18 mouse cellular contexts compared by ENCODE assay signal in genomic region chr7:101426692-101427091, GRCm38 (mm10). TPM values are rescaled to one million over a fixed set of nuclear protein-coding genes. Genes with fewer than 3 reads are reported as not detected.
A peak's percentile ranks its signal among the peaks of the same experiment; 100 is the strongest.
DNase-seq lines count a peak whose midpoint lies in the region; ATAC-seq lines count a peak whose summit lies in the region.
"Had no signal": no experiment of that assay in that cellular context is flagged by ENCODE, and none has a peak within 500 bp of the region (broad histone marks: within the 10 kb centered on the region; RNA-seq: fewer than 3 reads in every experiment).

No protein-coding gene starts in this region.

- ATAC-seq in forebrain, embryonic 15.5 days (replicated peaks): peak; percentile 5; the same call in 1 of the 2 replicates
- ATAC-seq in forebrain, embryonic 11.5 days (replicated peaks; ENCODE audit: low FRiP score): no peak
- ATAC-seq in midbrain, embryonic 15.5 days (replicated peaks): no peak; the same call in none of the 2 replicates

- no peaks in the 10 kb centered on the region for H3K36me3 ChIP-seq in forebrain, embryonic 15.5 days
- H3K36me3 ChIP-seq in forebrain, embryonic 11.5 days (ENCODE audit: control insufficient read depth, insufficient read depth, low read length): no peaks in the 10 kb centered on the region
- no peaks in the 10 kb centered on the region for H3K36me3 ChIP-seq in midbrain, embryonic 15.5 days (replicated peaks)
- H3K36me3 ChIP-seq: heart, embryonic 15.5 days; hindbrain, embryonic 15.5 days; limb, embryonic 10.5 days; neural tube, embryonic 12.5 days had no signal

- WGBS in forebrain, embryonic 15.5 days: 72% methylated on average over 8 of the region's 8 CpGs
- whole genome bisulfite sequencing in forebrain, embryonic 11.5 days: 75% methylated on average over 8 of the region's 8 CpGs
- WGBS in midbrain, embryonic 15.5 days: 74% methylated on average over 8 of the region's 8 CpGs

- H3K4me2 ChIP-seq in forebrain, embryonic 15.5 days (replicated peaks): no peak overlapping the region
- H3K4me2 ChIP-seq in forebrain, embryonic 11.5 days (ENCODE audit: low read depth, low read length, severe bottlenecking): no peak overlapping the region
- peak overlapping the region; percentile 20; the same call in 1 of the 2 replicates for H3K4me2 ChIP-seq in midbrain, embryonic 15.5 days
- H3K4me2 ChIP-seq: heart, embryonic 15.5 days; hindbrain, embryonic 15.5 days; neural tube, embryonic 12.5 days had no signal

- H3K4me1 ChIP-seq in forebrain, embryonic 15.5 days: peaks cover 47% of the 10 kb centered on the region
- 0 out of 2 replicates have a peak, but pooled peaks cover 4% of the 10 kb centered on the region for H3K4me1 ChIP-seq in forebrain, embryonic 11.5 days (replicated peaks; ENCODE audit: control insufficient read depth, insufficient read depth, low read length)
- H3K4me1 ChIP-seq in midbrain, embryonic 15.5 days: peaks cover 34% of the 10 kb centered on the region
- H3K4me1 ChIP-seq: heart, embryonic 15.5 days; neural tube, embryonic 12.5 days had no signal

- no peaks in the 10 kb centered on the region for H3K9me3 ChIP-seq in forebrain, embryonic 15.5 days
- no peaks in the 10 kb centered on the region for H3K9me3 ChIP-seq in forebrain, embryonic 11.5 days (ENCODE audit: control insufficient read depth, low read length)
- no peaks in the 10 kb centered on the region for H3K9me3 ChIP-seq in midbrain, embryonic 15.5 days
- H3K9me3 ChIP-seq: heart, embryonic 15.5 days; hindbrain, embryonic 15.5 days; limb, embryonic 10.5 days; neural tube, embryonic 12.5 days had no signal

- no peak overlapping the region for H3K27ac ChIP-seq in forebrain, embryonic 15.5 days (replicated peaks)
- H3K27ac ChIP-seq in forebrain, embryonic 11.5 days (ENCODE audit: low read depth, low read length): no peak overlapping the region
- no peak overlapping the region for H3K27ac ChIP-seq in midbrain, embryonic 15.5 days
- H3K27ac ChIP-seq: heart, embryonic 15.5 days; hindbrain, embryonic 15.5 days; limb, embryonic 10.5 days; liver, embryonic 14.5 days; neural tube, embryonic 12.5 days had no signal

- H3K4me3 ChIP-seq in forebrain, embryonic 15.5 days: no peak overlapping the region
- H3K4me3 ChIP-seq in forebrain, embryonic 11.5 days (ENCODE audit: low read depth, low read length): no peak overlapping the region
- no peak overlapping the region for H3K4me3 ChIP-seq in midbrain, embryonic 15.5 days
- H3K4me3 ChIP-seq: erythroblast, embryonic 14.5 days; heart, embryonic 15.5 days; hindbrain, embryonic 15.5 days; limb, embryonic 10.5 days; neural tube, embryonic 12.5 days had no signal

- no peaks in the 10 kb centered on the region for H3K27me3 ChIP-seq in forebrain, embryonic 15.5 days
- H3K27me3 ChIP-seq in forebrain, embryonic 11.5 days (ENCODE audit: control insufficient read depth, insufficient read depth, low read length): 0 out of 2 replicates have a peak, but pooled peaks cover 2% of the 10 kb centered on the region
- H3K27me3 ChIP-seq in midbrain, embryonic 15.5 days (replicated peaks): no peaks in the 10 kb centered on the region; the same call in 1 of the 2 replicates
- H3K27me3 ChIP-seq: hindbrain, embryonic 15.5 days had no signal

- no peak for DNase-seq in forebrain, embryonic 11.5 days (ENCODE audit: low spot score)
- peak; percentile 70 to 77 for DNase-seq in right cerebral cortex, adult 2 months (ENCODE audit: low spot score in 2 of 2)
- DNase-seq in right cerebral cortex, postnatal 4 days: no peak
- DNase-seq in cerebellum, postnatal 36 days: no peak
- DNase-seq in lung, postnatal 4 days: no peak
- DNase-seq in retina, postnatal 1 day: no peak
- DNase-seq: cerebellum, adult 18-20 months; heart, adult 11 months; kidney, adult 8-10 months; lung, postnatal 10 days had no signal

- no peak overlapping the region for H3K9ac ChIP-seq in forebrain, embryonic 15.5 days (replicated peaks)
- H3K9ac ChIP-seq in forebrain, embryonic 11.5 days (ENCODE audit: low read length): no peak overlapping the region
- H3K9ac ChIP-seq in midbrain, embryonic 15.5 days: no peak overlapping the region
- H3K9ac ChIP-seq: heart, embryonic 15.5 days; hindbrain, embryonic 15.5 days; liver, embryonic 14.5 days; neural tube, embryonic 12.5 days had no signal

RNA-seq across cellular contexts. Expression of gene Pde2a, which starts 5.2 kb away (rescaled TPM):
- 42.5 and 46.4 TPM in 2 replicates for polyA plus RNA-seq in forebrain, embryonic 15.5 days (2015; fragmentation: Nextera tagmentation; extraction: Ambion mirVana)
- 18.6 and 22.7 TPM in 2 replicates for polyA plus RNA-seq in forebrain, embryonic 11.5 days (2014; fragmentation: Nextera tagmentation; extraction: Ambion mirVana)
- polyA plus RNA-seq in midbrain, embryonic 15.5 days (2015; fragmentation: Nextera tagmentation; extraction: Ambion mirVana): 31.4 and 32.2 TPM in 2 replicates

RNA-seq across cellular contexts. Expression of gene Gm45837, which starts 16.0 kb away (rescaled TPM):
- polyA plus RNA-seq in forebrain, embryonic 15.5 days (2015; fragmentation: Nextera tagmentation; extraction: Ambion mirVana): 0.87 TPM in 1 of 2 replicates, not detected in the other
- not detected in 2 replicates for polyA plus RNA-seq in forebrain, embryonic 11.5 days (2014; fragmentation: Nextera tagmentation; extraction: Ambion mirVana)
- not detected in 2 replicates for polyA plus RNA-seq in midbrain, embryonic 15.5 days (2015; fragmentation: Nextera tagmentation; extraction: Ambion mirVana)
- polyA plus RNA-seq: erythroblast, embryonic 14.5 days; heart, embryonic 15.5 days; hindbrain, embryonic 15.5 days; limb, embryonic 10.5 days; liver, embryonic 14.5 days; neural tube, embryonic 12.5 days had no signal

Comparison
In these comparisons a context has a peak if more than half of its experiments do, and no peak if none do; other contexts are left out.
1. DNase-seq: peak in right cerebral cortex, adult 2 months (2 of 2); none in forebrain, embryonic 11.5 days (single experiment), right cerebral cortex, postnatal 4 days (single experiment), cerebellum, postnatal 36 days (0 of 2), lung, postnatal 4 days (0 of 2) and retina, postnatal 1 day (single experiment).